Mouse (Mus musculus): Measurements from ENCODE around the gene Epha1.

Gene Epha1

GRCm38 (mm10) chr6:42372421-42372815 is 650 bp downstream of the Epha1 start:
- no peak for DNase-seq

- no peak for DNase-seq
Observed at GRCm38 (mm10) chr6:42372001-42372400, 1.1 kb downstream of the Epha1 start.

- DNase-seq, result peak; percentile 44
Observed at GRCm38 (mm10) chr6:42370630-42371363, 2.3 kb downstream of the Epha1 start.

- peak; percentile 89 for DNase-seq
Observed at GRCm38 (mm10) chr6:42369870-42370269, 3.2 kb downstream of the Epha1 start.

- no peak for DNase-seq
Observed at GRCm38 (mm10) chr6:42365215-42365614, 7.9 kb downstream of the Epha1 start.

GRCm38 (mm10) chr6:42364607-42365006 is 8.5 kb downstream of the Epha1 start:
- no peak for DNase-seq

- DNase-seq, result no peak
Observed at GRCm38 (mm10) chr6:42364066-42364465, 9.0 kb downstream of the Epha1 start.

GRCm38 (mm10) chr6:42362974-42363373 is 10.1 kb downstream of the Epha1 start:
- no peak for DNase-seq

GRCm38 (mm10) chr6:42362497-42362896 is 10.6 kb downstream of the Epha1 start:
- no peak for DNase-seq

- DNase-seq, result no peak
Observed at GRCm38 (mm10) chr6:42362074-42362473, 11.0 kb downstream of the Epha1 start.

DNA sequence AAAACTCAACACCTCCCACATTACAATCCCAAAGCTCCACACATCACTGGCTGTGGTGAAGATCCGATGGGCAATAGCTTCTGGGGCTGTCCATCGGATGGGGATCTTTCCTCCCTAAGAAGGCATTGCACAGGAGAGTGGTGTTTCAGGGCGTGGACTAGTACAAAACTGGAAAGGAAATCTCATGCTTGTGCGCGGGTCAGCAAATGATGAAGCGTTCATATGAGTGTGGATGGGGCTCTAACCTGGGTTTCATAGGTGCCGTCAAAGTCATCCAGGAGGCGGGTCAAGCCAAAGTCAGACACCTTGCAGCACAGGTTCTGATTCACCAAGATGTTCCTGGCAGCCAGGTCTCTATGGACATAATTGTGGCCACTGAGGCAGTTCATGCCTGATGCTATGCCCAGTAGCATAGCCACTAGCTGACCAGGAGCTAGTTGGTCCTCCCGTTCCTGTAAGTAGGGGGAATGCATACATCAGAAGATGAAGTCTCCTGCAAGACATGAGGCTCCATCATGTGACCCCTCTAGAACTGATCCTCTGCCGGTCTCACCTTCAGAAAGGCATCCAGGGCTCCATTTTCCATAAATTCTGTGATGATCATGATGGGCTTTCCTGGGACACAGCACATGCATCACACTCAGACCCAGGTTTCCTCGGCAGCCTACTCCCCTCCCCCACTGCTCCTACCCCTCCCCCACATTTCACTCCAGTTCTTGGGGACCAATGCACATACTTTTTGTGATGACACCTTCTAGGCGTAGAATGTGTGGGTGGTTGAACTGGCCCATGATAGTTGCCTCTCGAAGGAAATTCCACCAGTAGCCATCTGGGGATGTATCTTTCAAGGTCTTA is 11.8 kb downstream of the Epha1 start:
- no peak for DNase-seq

- DNase-seq, result no peak
Observed at GRCm38 (mm10) chr6:42360231-42360840, 12.7 kb downstream of the Epha1 start.

- no peak for DNase-seq
Observed at GRCm38 (mm10) chr6:42359364-42360147, 13.5 kb downstream of the Epha1 start.

- DNase-seq, result no peak
Observed at GRCm38 (mm10) chr6:42358901-42359300, 14.2 kb downstream of the Epha1 start.

- DNase-seq, result no peak
Observed at GRCm38 (mm10) chr6:42357901-42358300, 15.2 kb downstream of the Epha1 start.

- DNase-seq, result no peak
Observed at GRCm38 (mm10) chr6:42356913-42357312, 16.2 kb downstream of the Epha1 start.

GRCm38 (mm10) chr6:42355794-42356600 is 17.1 kb downstream of the Epha1 start:
- no peak for DNase-seq

DNA sequence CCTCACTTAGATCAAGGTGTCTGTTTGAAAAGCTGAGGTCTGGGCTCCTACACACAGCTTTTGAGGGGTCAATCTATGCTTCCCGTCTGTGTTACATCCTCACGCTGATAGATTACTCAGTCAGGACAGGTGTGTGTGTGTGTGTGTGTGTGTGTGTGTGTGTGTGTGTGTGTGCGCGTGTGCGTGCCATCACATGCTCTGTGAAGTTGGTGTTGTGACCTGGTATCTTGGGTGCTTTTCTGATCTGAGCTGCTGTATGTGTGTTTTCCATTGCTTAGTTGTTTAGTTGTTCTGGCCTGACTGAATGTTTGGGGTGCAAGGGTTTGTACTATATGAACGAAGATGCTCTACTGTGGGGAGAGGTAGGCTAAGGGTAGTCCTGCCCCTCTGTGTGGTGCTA is 17.7 kb downstream of the Epha1 start:
- no peak for DNase-seq

GRCm38 (mm10) chr6:42354076-42355019 is 18.7 kb downstream of the Epha1 start:
- no peak for DNase-seq

DNA sequence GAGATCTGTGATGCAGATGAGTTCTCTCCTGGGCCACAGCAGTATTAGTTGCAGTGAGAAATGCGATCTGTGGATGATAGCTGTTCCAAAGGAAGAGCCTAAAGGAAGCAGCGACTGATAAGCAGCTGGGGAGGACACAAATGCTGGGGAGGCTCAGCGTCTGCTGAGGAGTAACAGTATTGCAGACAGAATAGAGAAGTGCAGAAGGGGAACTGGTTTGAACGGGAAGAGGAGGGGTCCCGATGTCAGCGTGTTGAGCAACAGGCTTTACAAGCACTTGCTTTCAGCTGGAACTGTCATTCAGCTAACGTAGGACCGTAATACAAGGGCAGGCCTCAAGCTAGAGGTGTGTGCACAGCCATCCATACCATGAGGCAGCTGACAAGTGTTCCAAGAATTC is 19.9 kb downstream of the Epha1 start:
- DNase-seq, result no peak

DNA sequence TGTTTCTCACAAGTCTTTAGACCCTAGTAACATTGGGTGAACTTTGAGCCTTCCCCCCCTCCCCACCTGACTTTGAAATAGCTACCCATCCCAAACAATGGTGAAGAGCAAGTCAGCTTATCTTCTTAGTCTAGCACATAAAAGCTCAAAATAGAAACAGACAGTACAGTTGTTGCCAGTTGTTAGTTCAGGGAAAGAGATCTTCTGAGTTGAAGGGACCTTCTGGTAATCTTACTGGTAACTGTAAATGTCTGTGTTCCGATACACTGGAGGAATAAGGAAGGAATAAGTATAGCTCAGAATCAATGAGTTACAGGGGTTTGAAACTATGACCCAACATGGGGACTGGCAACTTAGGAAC is 20.6 kb downstream of the Epha1 start:
- DNase-seq, result no peak
